Mouse (Mus musculus): ENCODE data around the gene Map1b. TPM values are rescaled to one million over a fixed set of nuclear protein-coding genes. Genes with fewer than 3 reads are reported as not detected.

Gene Map1b
- total and polyA plus RNA-seq, 3 experiments = 2.1 to 14.6 (median 10.2) TPM

DNA sequence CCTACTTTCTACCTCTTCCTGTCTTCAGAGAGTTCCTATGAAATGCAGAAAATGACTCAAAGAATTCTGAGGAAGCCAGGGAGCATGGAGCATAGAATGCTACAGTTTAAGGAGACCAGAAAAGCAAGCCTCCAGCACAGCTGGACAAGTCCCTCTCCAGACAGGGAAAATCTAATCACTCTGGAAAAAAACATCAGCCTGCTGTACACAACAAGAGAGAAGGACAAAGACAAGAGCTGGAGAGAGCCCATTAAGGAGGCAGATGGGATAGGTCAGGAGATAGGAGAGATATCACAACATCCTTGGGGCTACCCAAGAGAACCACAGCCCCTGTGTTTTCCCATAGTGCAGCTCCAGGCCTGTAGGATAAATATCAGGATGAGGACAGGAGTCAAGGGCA lies 79.3 kb downstream of the Map1b start:
- no peak for DNase-seq
- no peaks in the 10 kb centered on the region for H3K79me2 ChIP-seq (replicated peaks; ENCODE audit: control insufficient read depth, insufficient read depth, low read length)
- intact Hi-C loops (cut with DNase I) = no loop called here
- no peaks in the 10 kb centered on the region for H3K36me3 ChIP-seq (ENCODE audit: control insufficient read depth, insufficient read depth, low read length)
- no peaks in the 10 kb centered on the region for H3K27me3 ChIP-seq (ENCODE audit: control insufficient read depth, insufficient read depth, low read length)
- H3K27ac ChIP-seq = no peak overlapping the region
- H3K4me3 ChIP-seq = no peak overlapping the region
- TF ChIP-seq POLR2A (IDR thresholded peaks at IDR 0.05; ENCODE audit: insufficient read depth, low read depth, low read length) (no peak), CTCF (IDR thresholded peaks at IDR 0.05) (no peak), EP300 (IDR thresholded peaks at IDR 0.05; ENCODE audit: insufficient read depth, low read depth, low read length) (no peak)
- no peaks in the 10 kb centered on the region for H3K4me1 ChIP-seq (ENCODE audit: control insufficient read depth, insufficient read depth, low read length)
- no peak overlapping the region for H3K9ac ChIP-seq (ENCODE audit: low read depth, low read length)

DNA sequence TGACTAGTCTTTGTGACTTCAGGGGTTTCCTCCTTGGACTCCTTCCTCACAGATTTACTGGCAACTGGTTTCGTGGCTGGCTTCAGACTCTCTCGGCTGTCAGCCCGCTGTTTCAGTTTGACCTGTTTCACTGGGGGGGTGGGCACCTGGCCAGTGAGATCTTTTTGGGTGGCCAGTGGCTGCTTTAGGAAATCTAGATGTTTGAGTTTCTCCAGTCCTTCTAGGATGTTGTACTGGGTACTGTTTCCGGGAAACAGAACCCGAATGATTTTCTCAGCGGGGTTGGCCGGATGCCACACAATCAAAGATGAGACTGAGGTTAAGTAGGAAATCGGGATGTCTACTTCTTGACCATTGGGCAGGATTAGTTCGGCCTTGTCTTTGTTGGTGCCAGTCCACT lies 81.8 kb downstream of the Map1b start:
- 84% methylated on average over 9 of the region's 9 CpGs for WGBS
- DNase-seq = no peak

DNA sequence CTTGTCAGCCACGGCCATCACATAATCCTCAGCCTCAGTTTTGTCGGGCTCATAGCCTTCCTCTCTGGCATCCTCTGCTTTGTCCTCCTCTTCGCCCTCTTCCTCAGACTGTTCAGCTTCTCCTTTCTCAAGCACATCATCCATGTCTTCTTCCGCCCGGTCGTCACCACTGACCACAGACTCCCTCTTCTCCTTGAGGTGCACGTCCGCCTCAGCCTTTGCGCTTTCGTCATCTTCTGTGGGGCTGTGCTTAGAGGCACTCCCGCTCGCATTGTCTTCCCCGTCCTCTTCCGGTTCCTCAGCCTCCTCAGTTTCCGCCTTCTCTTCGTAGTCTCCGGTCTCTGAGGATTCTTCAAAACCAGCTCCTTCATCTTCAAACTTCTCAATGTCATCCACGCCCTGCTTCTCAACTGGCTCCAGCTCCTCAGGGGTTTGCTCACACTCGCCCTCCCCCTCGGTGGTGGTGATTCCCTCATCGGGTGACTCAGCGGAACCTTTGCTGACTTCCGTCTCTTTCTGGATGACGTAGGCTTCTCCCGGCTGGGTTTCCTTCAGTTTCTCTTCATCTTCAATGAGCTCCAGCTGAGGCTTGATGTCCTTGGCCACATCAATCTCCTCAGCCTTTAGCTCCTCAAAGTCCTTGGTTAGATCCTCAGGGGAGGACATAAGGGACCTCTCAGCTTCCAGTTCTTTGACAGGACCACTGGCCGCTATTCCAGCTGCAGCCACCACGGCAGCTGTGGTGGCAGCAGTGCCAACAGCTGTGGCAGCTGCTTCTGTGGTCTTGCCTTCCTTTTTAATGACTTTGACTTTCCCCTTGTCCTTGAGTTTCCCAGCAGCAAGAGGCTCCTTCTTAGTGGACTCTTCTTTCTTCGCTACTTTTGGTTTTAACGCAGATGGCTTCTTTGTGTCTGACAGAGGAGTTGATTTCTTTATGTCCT lies 83.0 kb downstream of the Map1b start:
- intact Hi-C loops (cut with DNase I) = no loop called here
- Histone ChIP-seq H3K27me3 (ENCODE audit: control insufficient read depth, insufficient read depth, low read length) (no peaks in the 10 kb centered on the region), H3K36me3 (ENCODE audit: control insufficient read depth, insufficient read depth, low read length) (no peaks in the 10 kb centered on the region), H3K9ac (ENCODE audit: low read depth, low read length) (no peak overlapping the region), H3K79me2 (replicated peaks; ENCODE audit: control insufficient read depth, insufficient read depth, low read length) (no peaks in the 10 kb centered on the region), H3K27ac (no peak overlapping the region), H3K4me3 (no peak overlapping the region), H3K4me1 (ENCODE audit: control insufficient read depth, insufficient read depth, low read length) (no peaks in the 10 kb centered on the region)
- TF ChIP-seq CTCF (IDR thresholded peaks at IDR 0.05) (no peak), EP300 (IDR thresholded peaks at IDR 0.05; ENCODE audit: insufficient read depth, low read depth, low read length) (no peak), POLR2A (IDR thresholded peaks at IDR 0.05; ENCODE audit: insufficient read depth, low read depth, low read length) (no peak)
- no peak for DNase-seq
- WGBS = 88% methylated on average over 29 of the region's 29 CpGs

More for the DNA sequence above, 81.8 kb downstream of the Map1b start:
- H3K9ac ChIP-seq (ENCODE audit: low read depth, low read length) = no peak overlapping the region
- no peaks in the 10 kb centered on the region for H3K36me3 ChIP-seq (ENCODE audit: control insufficient read depth, insufficient read depth, low read length)
- intact Hi-C loops (cut with DNase I) = no loop called here
- TF ChIP-seq EP300 (IDR thresholded peaks at IDR 0.05; ENCODE audit: insufficient read depth, low read depth, low read length) = no peak
- TF ChIP-seq CTCF (IDR thresholded peaks at IDR 0.05) = no peak
- no peak for TF ChIP-seq POLR2A (IDR thresholded peaks at IDR 0.05; ENCODE audit: insufficient read depth, low read depth, low read length)
- no peaks in the 10 kb centered on the region for H3K27me3 ChIP-seq (ENCODE audit: control insufficient read depth, insufficient read depth, low read length)
- no peaks in the 10 kb centered on the region for H3K4me1 ChIP-seq (ENCODE audit: control insufficient read depth, insufficient read depth, low read length)
- H3K79me2 ChIP-seq (replicated peaks; ENCODE audit: control insufficient read depth, insufficient read depth, low read length) = no peaks in the 10 kb centered on the region
- no peak overlapping the region for H3K27ac ChIP-seq
- no peak overlapping the region for H3K4me3 ChIP-seq

DNA sequence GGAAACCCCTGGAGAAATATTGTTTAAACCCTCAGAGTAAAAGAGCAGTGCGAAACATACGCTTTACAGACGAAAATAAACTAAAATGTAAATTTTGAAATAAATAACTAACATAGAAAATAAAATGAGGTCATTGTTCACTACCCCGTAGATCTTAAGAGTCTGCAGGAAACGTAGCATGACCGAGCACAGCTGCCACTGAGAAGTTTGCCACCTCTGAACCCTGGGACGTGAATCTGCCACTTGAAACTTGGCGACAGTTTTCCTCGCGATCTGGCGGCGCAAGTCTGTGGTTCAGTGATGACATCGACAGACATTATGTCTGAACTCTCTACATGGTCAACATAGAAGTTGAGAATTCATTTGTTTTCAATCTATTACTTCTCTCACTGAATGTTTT lies 92.8 kb downstream of the Map1b start:
- Histone ChIP-seq H3K36me3 (ENCODE audit: control insufficient read depth, insufficient read depth, low read length) (no peaks in the 10 kb centered on the region), H3K9ac (ENCODE audit: low read depth, low read length) (no peak overlapping the region), H3K27ac (no peak overlapping the region), H3K79me2 (replicated peaks; ENCODE audit: control insufficient read depth, insufficient read depth, low read length) (no peaks in the 10 kb centered on the region), H3K4me1 (ENCODE audit: control insufficient read depth, insufficient read depth, low read length) (no peaks in the 10 kb centered on the region), H3K27me3 (ENCODE audit: control insufficient read depth, insufficient read depth, low read length) (no peaks in the 10 kb centered on the region), H3K4me3 (no peak overlapping the region)
- no peak for TF ChIP-seq POLR2A (IDR thresholded peaks at IDR 0.05; ENCODE audit: insufficient read depth, low read depth, low read length)
- no peak for DNase-seq
- intact Hi-C loops (cut with DNase I) = no loop called here
- 85% methylated on average over 13 of the region's 13 CpGs for WGBS

DNA sequence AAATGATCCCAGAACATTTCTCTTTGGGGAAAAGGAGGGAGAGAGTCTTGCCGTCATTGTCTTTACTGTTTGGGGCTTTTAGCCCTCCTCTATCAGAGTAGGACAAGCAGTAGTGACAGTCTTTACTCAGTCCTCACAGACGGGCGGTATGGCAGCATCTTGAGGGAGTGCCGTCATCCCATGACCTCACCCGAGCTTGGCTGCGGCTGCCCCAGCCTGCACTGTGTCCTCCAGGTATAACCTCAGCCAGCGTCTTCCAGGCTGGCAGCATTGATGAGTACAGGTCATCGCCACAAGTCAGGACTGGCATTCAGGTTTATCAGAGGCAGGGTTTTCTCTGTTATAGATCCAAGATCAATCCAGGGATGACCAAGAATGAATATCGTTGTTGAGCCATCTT lies 99.7 kb downstream of the Map1b start:
- H3K4me1 ChIP-seq (ENCODE audit: control insufficient read depth, insufficient read depth, low read length) = peaks cover 8% of the 10 kb centered on the region
- H3K4me3 ChIP-seq = no peak overlapping the region
- H3K27ac ChIP-seq = no peak overlapping the region
- no peak for DNase-seq
- no peaks in the 10 kb centered on the region for H3K27me3 ChIP-seq (ENCODE audit: control insufficient read depth, insufficient read depth, low read length)
- TF ChIP-seq CTCF (IDR thresholded peaks at IDR 0.05) (no peak), POLR2A (IDR thresholded peaks at IDR 0.05; ENCODE audit: insufficient read depth, low read depth, low read length) (no peak), EP300 (IDR thresholded peaks at IDR 0.05; ENCODE audit: insufficient read depth, low read depth, low read length) (no peak)
- WGBS = 85% methylated on average over 9 of the region's 9 CpGs
- intact Hi-C loops (cut with DNase I) = loop anchor here (5.0 kb wide), 1 partner anchor 46 kb away; no protein-coding TSS in a partner anchor
- no peak overlapping the region for H3K9ac ChIP-seq (ENCODE audit: low read depth, low read length)
- no peaks in the 10 kb centered on the region for H3K79me2 ChIP-seq (replicated peaks; ENCODE audit: control insufficient read depth, insufficient read depth, low read length)
- no peaks in the 10 kb centered on the region for H3K36me3 ChIP-seq (ENCODE audit: control insufficient read depth, insufficient read depth, low read length)

DNA sequence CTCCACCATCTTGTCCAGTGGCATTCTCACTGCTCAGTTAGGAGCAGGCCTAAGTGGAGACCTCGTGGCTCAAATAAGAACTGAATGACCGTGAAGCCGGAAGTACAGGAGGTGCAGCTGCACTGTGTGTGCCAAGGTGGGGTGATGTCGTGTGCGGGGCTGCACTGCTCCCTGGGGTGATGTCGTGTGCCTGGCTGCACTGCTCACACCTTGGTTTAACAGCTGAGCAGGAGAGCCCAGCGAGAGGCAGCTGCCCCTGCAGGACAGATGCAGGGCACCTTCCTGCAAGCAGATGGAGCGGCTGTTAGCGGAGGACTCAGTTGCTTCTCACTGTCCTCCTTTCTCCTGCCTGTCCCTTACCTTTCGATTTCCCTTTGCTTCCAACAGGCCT lies 102.0 kb downstream of the Map1b start:
- no peak overlapping the region for H3K27ac ChIP-seq
- no peaks in the 10 kb centered on the region for H3K79me2 ChIP-seq (replicated peaks; ENCODE audit: control insufficient read depth, insufficient read depth, low read length)
- no peak overlapping the region for H3K4me3 ChIP-seq
- no peak for TF ChIP-seq POLR2A (IDR thresholded peaks at IDR 0.05; ENCODE audit: insufficient read depth, low read depth, low read length)
- TF ChIP-seq EP300 (IDR thresholded peaks at IDR 0.05; ENCODE audit: insufficient read depth, low read depth, low read length) = no peak
- no peak for TF ChIP-seq CTCF (IDR thresholded peaks at IDR 0.05)
- H3K27me3 ChIP-seq (ENCODE audit: control insufficient read depth, insufficient read depth, low read length) = no peaks in the 10 kb centered on the region
- peaks cover 9% of the 10 kb centered on the region for H3K4me1 ChIP-seq (ENCODE audit: control insufficient read depth, insufficient read depth, low read length)
- no peaks in the 10 kb centered on the region for H3K36me3 ChIP-seq (ENCODE audit: control insufficient read depth, insufficient read depth, low read length)
- H3K9ac ChIP-seq (ENCODE audit: low read depth, low read length) = no peak overlapping the region
- DNase-seq = no peak
- 59% methylated on average over 10 of the region's 10 CpGs for WGBS
- intact Hi-C loops (cut with DNase I) = loop anchor here (2.0 to 5.0 kb wide), 2 partner anchors 30 to 98 kb away; no protein-coding TSS in a partner anchor

Data from heart, adult 2 months (tissue).